Mouse (Mus musculus) monocyte, adult 2 months (primary cell): ENCODE results near the gene Olfr448.

ENCODE experiments used
- DNase-seq, 2 experiments: peaks; one replicate each; pipeline ENCODE4 v3.0.0; 2022; ENCODE audit warnings: low spot score in 2 of 2, low read depth in 1 of 2

Olfr448 gene

DNA sequence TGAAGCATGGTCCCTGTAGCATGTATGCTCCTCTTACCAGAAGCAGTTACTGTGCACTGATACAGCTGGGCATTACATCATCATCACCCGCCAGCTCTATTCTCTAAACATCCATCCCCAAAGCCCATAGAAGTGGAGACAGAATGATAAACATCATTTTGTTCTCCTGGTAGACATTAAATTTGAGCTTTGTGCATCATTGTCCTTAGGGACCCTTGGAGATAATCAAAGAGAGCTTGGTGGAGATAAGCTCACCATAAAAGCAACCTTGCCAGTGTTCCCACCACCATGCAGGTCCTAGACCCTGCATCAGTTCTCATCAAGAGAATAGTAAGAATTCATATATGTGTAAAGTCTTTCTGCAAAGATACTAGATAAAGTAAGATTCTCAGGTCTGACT lies at the start of gene Olfr448:
Gene Olfr448, plus strand, starts transcription at position 301 of the 400 bp plus-strand sequence.
- no peak for DNase-seq

DNA sequence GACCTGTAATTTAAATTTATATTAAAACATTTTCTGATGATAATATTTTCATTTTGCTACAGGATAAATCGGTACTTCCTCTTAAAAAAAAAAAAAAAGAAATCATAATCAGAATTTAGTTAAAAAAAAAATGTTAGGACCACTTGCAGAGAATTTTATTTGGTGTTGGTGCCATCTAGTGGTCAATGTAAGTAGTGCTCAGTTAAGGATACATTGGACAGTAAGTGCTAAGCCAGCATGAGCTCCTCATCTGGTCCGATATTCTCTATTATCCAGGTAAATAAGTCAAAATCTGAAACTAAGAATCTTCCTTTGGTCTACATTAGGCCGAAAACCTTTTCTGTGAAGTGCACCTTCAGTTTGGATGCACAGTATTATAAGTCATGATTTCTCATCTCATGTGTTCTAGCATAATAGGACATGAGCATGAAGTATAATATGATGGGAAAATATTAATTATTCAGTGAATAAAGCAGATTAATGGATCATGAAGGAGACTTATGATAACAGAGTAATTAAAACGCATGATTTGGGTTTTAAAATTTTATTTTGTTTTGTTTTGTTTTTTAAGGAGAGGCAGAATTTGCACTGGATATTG lies 29.9 kb upstream of the Olfr448 start:
- DNase-seq, result no peak

DNA sequence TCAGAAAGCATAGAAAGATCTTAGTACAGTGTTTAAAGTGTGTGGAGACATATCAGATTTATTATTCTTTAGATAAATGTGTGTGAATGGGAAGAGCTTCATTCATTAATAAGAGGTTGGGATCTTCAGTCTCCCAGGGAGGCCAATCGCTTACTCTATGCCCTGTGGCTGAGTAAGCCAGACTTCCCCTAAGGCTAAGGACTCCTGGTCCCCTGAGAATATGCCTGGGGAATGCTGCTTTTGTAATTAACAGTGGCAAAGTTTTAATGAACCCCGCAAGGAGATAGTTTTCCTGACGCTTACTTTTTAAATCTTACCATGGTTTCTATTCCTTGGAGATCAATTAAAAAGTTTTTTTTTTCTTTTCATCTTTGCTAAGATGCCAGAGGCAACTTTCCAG lies 20.5 kb upstream of the Olfr448 start:
- no peak for DNase-seq

- DNase-seq, result no peak
These were observed 13.9 kb upstream of the Olfr448 start for GRCm38 (mm10) chr6:42876323-42876722.

- DNase-seq, result no peak
These were observed 10.1 kb downstream of the Olfr448 start for GRCm38 (mm10) chr6:42900345-42900744.

DNA sequence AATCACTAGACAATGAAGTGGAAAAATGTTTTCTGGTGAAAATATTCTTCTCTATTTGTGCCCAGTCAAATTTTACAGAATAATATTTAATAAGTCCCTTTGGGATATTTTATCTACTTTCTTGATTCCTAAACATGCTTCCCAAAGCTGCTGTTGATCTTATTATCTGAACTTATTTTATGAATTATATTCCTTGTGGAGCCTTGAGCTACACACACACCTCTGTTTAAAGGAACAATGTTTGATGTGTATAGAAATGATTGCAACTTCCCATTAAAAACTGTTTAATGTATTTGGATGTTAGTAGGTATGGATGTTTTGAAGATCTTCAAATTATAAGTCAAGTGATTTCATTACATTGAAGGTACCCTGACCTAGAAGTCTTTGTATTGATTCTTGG lies 18.3 kb downstream of the Olfr448 start, which contains the start of gene Olfr447:
Gene Olfr447, plus strand, starts transcription at position 301 of the 400 bp plus-strand sequence.
- no peak for DNase-seq

DNA sequence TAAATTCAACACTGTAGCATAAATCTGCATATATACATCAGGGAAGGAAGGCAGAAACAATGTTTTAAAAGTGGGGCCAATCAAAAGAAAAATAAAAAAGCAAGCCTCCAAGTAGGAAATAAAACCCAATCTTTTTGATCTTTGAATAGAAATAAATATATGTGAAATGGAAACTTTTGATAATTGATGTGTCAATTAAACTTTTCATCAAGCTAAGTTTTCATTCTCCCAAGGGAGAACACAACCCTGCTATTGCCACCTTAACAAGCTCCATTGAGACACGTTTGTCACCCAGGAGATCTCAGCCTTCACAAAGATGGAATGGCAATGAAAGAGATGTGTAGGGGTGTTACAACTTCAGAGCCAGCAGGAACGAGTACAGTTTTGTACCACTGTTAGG lies 30.8 kb downstream of the Olfr448 start, which contains the start of gene Olfr446:
Gene Olfr446, plus strand, starts transcription at position 301 of the 400 bp plus-strand sequence.
- no peak for DNase-seq
